Mouse (Mus musculus) hindbrain, embryonic 14.5 days (tissue): ENCODE measurements around the gene Lgr5. TPM values are rescaled to one million over a fixed set of nuclear protein-coding genes. Genes with fewer than 3 reads are reported as not detected.
A peak's percentile ranks its signal among the peaks of the same experiment; 100 is the strongest.

Experiments
- ATAC-seq: fragments of 200-750 bp; cut with Nextera tagmentation; 2 replicates; pipeline ENCODE4 v1.8.0; 2017; ENCODE audit warnings: moderate number of reproducible peaks, mild to moderate bottlenecking, moderate TSS enrichment, moderate library complexity; ENCODE audit not compliant: low FRiP score
- DNase-seq: peaks from one replicate; pipeline ENCODE4 v3.0.0-alpha.2; 2015; ENCODE audit warnings: low spot score
- H3K27ac ChIP-seq: fragments of 300-500 bp; sonication (generic); 2 replicates; pipeline ENCODE4 v1.5.1; 2014; ENCODE audit warnings: mild to moderate bottlenecking, moderate library complexity
- H3K27me3 ChIP-seq: fragments of 300-500 bp; sonication (generic); 2 replicates; pipeline ENCODE4 v1.6.1; 2014; ENCODE audit warnings: mild to moderate bottlenecking, low read length, mixed read lengths; ENCODE audit not compliant: control insufficient read depth, insufficient read depth
- H3K36me3 ChIP-seq: fragments of 300-500 bp; sonication (generic); replicated peaks from 2 replicates; pipeline ENCODE4 v1.6.1; 2014; ENCODE audit not compliant: control insufficient read depth, insufficient read depth
- H3K4me1 ChIP-seq: fragments of 300-500 bp; sonication (generic); replicated peaks from 2 replicates; pipeline ENCODE4 v1.6.1; 2014; ENCODE audit warnings: antibody characterized with exemption, low read length, mixed read lengths; ENCODE audit not compliant: control insufficient read depth, insufficient read depth
- H3K4me2 ChIP-seq: fragments of 300-500 bp; sonication (generic); replicated peaks from 2 replicates; pipeline ENCODE4 v1.6.1; 2014; ENCODE audit warnings: mild to moderate bottlenecking, moderate library complexity
- H3K4me3 ChIP-seq: fragments of 300-500 bp; sonication (generic); replicated peaks from 2 replicates; pipeline ENCODE4 v1.5.1; 2014; ENCODE audit warnings: mild to moderate bottlenecking, low read length
- H3K9ac ChIP-seq: fragments of 300-500 bp; sonication (generic); 2 replicates; pipeline ENCODE4 v1.6.1; 2014
- H3K9me3 ChIP-seq: fragments of 300-500 bp; sonication (generic); 2 replicates; pipeline ENCODE4 v1.6.1; 2016; ENCODE audit warnings: low read length; ENCODE audit not compliant: control insufficient read depth
- WGBS: fragments of 180-500 bp; shearing (Covaris S2); extraction: QIAGEN DNeasy Blood & Tissue Kit; methylation state at CpG from one replicate; pipeline ENCODE4 v1.1.7; 2014; 5-methylcytosine and 5-hydroxymethylcytosine counted together
- polyA plus RNA-seq: library from polyadenylated mRNA; unstranded; fragments of >200 nt; fragmentation: Nextera tagmentation; extraction: Ambion mirVana; gene quantifications from 2 replicates; pipeline ENCODE4 v1.2.1, GENCODE M21; 2014

Lgr5 gene
- polyA plus RNA-seq, 1 experiment from 2014 or later: 2.5 TPM

DNA sequence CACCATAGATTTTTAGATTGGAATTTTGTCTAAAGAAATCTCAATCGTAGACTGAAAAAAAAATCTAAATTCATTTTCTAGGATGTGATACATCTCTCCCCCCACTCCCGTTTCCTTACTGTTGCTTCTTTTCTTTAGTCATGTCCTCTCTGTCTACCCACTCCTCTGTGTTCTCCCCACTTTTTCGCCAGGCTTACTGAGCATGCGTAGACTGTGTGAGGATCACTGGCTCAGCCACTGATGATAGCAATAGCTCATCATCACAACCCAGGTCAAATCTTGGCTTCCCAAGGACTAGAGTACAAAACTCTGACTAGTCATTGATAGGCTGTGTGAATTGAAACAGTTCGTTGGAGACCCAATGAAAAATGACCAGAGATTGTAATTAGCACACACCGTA, 6.1 kb upstream of the Lgr5 start:
- H3K9me3 ChIP-seq: no peaks in the 10 kb centered on the region
- ATAC-seq: no peak
- no peak overlapping the region for H3K27ac ChIP-seq
- DNase-seq: no peak
- H3K9ac ChIP-seq: no peak overlapping the region
- no peaks in the 10 kb centered on the region for H3K36me3 ChIP-seq
- peak overlapping the region; percentile 33 for H3K4me2 ChIP-seq
- 0 out of 2 replicates have a peak, but pooled peaks cover 10% of the 10 kb centered on the region for H3K27me3 ChIP-seq
- H3K4me1 ChIP-seq: 0 out of 2 replicates have a peak, but pooled peaks cover 6% of the 10 kb centered on the region
- H3K4me3 ChIP-seq: no peak overlapping the region
- WGBS: 82% methylated on average over 6 of the region's 6 CpGs

DNA sequence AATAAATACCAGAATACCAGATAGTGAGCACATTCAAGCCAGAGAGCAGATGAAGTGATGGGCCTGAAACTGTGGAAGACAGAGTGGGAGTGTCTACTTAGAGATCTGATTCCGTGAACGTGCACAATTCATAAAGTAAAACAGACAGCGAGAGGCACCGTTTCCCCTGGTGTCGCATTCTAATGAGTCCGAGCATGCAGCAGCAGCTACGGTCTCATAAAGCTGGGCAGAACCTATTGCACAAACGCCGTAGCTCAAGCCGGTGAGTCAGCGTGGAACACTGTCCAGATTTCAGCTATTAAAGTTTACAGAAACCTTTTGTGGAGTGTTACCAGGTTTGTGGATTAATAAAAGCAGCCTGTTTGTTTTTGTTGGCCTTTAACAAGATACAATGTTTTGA, 5.6 kb upstream of the Lgr5 start:
- H3K4me2 ChIP-seq: peak overlapping the region; percentile 33
- H3K9me3 ChIP-seq: no peaks in the 10 kb centered on the region
- no peak overlapping the region for H3K4me3 ChIP-seq
- ATAC-seq (no peak), DNase-seq (peak; percentile 34)
- no peak overlapping the region for H3K9ac ChIP-seq
- H3K27ac ChIP-seq: no peak overlapping the region
- 26% methylated on average over 11 of the region's 11 CpGs for whole genome bisulfite sequencing
- 0 out of 2 replicates have a peak, but pooled peaks cover 10% of the 10 kb centered on the region for H3K27me3 ChIP-seq
- H3K4me1 ChIP-seq: 0 out of 2 replicates have a peak, but pooled peaks cover 6% of the 10 kb centered on the region
- no peaks in the 10 kb centered on the region for H3K36me3 ChIP-seq

DNA sequence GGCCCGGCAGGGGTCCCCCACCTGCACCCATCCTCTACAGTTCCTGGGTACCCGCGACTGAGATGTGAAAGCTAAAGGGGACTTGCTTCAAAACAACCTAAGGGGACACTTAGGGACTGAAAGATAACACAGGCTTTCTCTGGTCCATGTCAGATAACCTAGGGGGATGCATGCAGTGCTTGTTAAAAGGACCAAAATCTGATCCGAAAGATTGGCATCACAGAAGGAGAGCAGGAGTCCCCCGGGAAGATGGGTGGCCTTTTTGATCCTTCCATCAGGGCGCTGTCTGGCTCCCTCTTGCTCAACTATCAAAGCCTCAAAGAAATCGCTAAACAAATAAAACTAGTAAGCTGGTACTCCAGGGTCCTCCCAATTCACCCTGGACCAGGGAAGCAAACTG, 399 bp upstream of the Lgr5 start:
- Histone ChIP-seq H3K27me3 (peaks cover 47% of the 10 kb centered on the region), H3K9ac (peak overlapping the region; percentile 60), H3K4me2 (peak overlapping the region; percentile 97), H3K9me3 (no peaks in the 10 kb centered on the region), H3K27ac (no peak overlapping the region), H3K4me3 (peak overlapping the region; percentile 67), H3K36me3 (no peaks in the 10 kb centered on the region), H3K4me1 (peaks cover 19% of the 10 kb centered on the region)
- ATAC-seq: no peak
- no peak for DNase-seq
- under 1% methylated on average over 7 of the region's 7 CpGs for WGBS

DNA sequence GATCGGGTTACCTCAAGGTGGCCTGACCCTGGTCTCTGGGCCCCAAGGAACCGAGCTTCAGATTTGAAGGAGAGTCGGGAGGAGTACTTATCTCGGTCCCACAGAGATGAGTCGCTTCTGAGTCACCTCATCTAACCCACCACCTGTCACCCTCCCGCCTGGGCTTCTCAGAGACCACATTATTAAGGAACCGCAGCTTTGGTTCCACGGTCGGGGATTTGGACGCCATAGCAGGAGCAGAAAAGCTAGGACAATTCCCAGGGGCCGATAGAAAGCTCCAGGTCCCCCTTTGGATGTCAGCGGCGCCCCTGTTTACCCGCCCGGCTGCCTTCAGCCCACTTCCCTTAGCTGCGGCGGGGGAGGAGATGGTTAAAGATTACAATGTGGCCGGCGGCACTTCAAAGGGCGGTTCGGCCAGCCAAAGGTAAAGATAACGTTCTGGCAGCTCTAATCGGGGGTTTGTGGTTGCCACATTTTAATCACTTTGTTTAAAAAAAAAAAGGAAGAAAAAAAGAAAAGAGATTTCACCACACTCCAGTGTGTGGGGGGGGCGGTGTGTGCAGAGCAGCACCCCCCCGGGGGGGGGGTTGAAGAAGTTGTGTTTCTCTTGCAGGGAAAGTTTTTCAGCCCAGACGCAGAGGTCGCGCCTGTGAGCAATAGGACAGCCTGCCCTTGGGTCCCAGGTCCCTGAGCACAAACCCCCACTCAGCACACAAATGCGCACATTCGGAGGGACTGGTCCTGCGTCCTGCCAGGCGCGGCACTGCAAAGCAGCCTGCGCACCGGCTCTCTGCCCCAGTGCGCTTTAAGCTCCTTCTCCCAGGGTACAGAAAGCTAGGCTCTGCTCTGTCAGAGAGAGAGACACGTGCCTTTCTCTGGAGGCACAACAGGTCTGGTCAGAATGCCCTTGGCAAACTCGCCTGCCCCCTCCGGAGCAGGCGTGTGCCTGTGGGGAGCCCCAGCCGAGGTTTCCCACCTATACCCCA, 1.0 kb downstream of the Lgr5 start:
- DNase-seq: no peak
- peak overlapping the region; percentile 97 for H3K4me2 ChIP-seq

DNA sequence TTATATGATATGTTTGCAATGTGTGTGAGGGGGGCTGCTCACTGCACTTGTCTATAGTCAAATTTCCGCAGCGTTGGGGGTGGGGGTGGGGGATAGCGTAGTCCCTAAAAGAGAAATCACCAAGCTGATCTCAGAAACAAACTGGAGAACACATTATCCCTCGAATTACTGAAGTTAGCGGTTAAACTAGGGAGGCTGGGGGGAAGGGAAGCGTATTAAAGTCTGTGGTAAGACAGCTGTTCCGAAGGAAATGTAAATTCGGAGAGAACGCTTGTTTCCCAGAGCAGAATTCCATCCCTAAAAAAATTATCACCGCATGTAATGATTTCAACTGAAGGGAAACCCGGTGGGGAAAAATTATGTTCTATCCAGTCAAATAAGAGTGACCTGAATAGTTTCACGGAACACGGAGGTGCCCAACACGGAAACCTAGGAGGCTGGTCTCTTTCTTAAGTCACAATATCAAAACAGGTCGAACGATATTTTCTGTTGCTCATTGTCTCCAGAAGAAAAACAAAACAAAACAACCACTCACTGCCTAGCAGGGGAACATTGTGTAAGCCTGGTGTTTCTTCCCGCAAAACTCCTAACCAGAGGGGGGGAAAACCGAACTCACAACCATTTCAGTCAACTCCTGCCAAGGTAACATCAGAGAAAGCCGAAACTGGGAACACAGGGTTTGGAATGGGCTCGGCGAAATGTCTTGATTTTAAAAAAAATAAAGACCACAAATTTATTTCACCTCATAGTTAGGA, 1.9 kb downstream of the Lgr5 start:
- peak overlapping the region; percentile 60; the same call in 1 of the 2 replicates for H3K9ac ChIP-seq

More for the DNA sequence above, 1.0 kb downstream of the Lgr5 start:
- Histone ChIP-seq H3K4me1 (peaks cover 19% of the 10 kb centered on the region), H3K27ac (no peak overlapping the region), H3K4me3 (peak overlapping the region; percentile 67), H3K36me3 (no peaks in the 10 kb centered on the region), H3K9me3 (no peaks in the 10 kb centered on the region), H3K9ac (peak overlapping the region; percentile 60), H3K27me3 (peaks cover 56% of the 10 kb centered on the region)
- under 1% methylated on average over 41 of the region's 41 CpGs for WGBS
- peak; percentile 77 for ATAC-seq

DNA sequence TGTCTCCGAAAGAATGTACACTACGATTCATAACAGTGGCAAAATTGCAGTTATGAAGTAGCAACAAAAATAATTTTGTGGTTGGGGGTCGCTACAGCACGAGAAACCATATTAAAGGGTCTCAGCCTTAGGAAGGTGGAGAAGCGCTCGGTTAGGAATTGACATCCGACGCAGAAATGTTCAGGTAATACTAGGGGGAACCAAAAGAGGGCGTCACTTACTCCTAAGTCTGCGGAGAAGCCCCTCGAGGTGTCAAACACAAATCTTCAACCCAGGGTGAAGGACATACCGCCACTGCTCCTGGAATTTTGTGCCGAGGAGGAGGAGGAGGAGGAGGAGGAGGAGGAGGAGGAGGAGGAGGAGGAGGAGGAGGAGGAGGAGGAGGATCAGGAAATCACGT, 2.9 kb downstream of the Lgr5 start:
- Histone ChIP-seq H3K9me3 (no peaks in the 10 kb centered on the region), H3K27ac (no peak overlapping the region), H3K4me2 (peak overlapping the region; percentile 97), H3K4me1 (peaks cover 21% of the 10 kb centered on the region), H3K4me3 (no peak overlapping the region), H3K9ac (no peak overlapping the region), H3K36me3 (no peaks in the 10 kb centered on the region), H3K27me3 (peaks cover 55% of the 10 kb centered on the region)
- no peak for ATAC-seq
- WGBS: 19% methylated on average over 12 of the region's 14 CpGs
- DNase-seq: no peak

More for the DNA sequence above, 1.9 kb downstream of the Lgr5 start:
- Histone ChIP-seq H3K9me3 (no peaks in the 10 kb centered on the region), H3K4me3 (peak overlapping the region; percentile 67), H3K4me2 (peak overlapping the region; percentile 97), H3K27me3 (peaks cover 58% of the 10 kb centered on the region), H3K4me1 (peaks cover 19% of the 10 kb centered on the region), H3K36me3 (no peaks in the 10 kb centered on the region), H3K27ac (no peak overlapping the region)
- DNase-seq (no peak), ATAC-seq (no peak)
- 1% methylated on average over 21 of the region's 21 CpGs for WGBS

DNA sequence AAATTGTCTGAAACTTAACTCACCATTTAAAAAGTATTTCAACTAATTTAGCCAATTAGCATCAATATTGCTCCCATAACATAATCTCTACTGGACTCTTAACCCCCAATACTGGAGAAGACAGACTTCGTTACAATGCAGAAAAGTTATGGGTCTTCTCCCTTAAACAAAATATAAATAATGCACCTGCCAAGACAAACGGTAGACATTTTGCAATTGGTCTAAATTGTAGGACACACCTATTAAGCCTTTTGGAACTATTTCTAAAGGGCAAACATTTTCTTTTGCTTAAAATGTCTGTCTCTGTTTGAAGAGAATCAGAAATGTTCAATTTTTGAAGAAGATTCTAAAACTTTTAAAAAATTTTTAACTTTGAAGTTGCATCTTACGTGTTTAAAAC, 4.5 kb downstream of the Lgr5 start:
- 89% methylated on average over 3 of the region's 3 CpGs for WGBS
- H3K9ac ChIP-seq: no peak overlapping the region
- H3K4me2 ChIP-seq: no peak overlapping the region
- no peak overlapping the region for H3K4me3 ChIP-seq
- peaks cover 50% of the 10 kb centered on the region for H3K27me3 ChIP-seq
- no peak overlapping the region for H3K27ac ChIP-seq
- DNase-seq (no peak), ATAC-seq (no peak)
- H3K36me3 ChIP-seq: no peaks in the 10 kb centered on the region
- no peaks in the 10 kb centered on the region for H3K9me3 ChIP-seq
- peaks cover 25% of the 10 kb centered on the region for H3K4me1 ChIP-seq

DNA sequence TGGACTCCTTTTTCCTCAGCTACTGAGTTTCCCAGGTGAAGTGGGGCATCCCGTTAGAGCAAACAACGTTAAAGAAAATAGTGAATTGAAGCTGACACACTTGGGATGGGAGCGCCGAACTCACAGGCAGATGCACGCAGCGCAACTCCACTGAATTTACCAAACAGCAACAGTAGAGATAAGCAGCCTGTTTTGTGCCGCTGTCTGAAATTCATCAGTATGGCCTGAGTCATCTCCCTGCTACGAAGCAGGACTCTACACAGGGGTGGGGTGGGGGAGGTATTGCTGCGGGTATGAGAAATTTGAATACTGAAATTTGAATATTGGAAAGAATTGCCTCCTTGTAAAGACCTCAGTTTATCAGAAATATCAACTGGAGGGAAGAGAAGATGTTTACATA, 5.6 kb downstream of the Lgr5 start:
- Histone ChIP-seq H3K4me1 (peaks cover 24% of the 10 kb centered on the region), H3K27me3 (peaks cover 48% of the 10 kb centered on the region), H3K4me3 (no peak overlapping the region), H3K9ac (no peak overlapping the region), H3K4me2 (no peak overlapping the region), H3K9me3 (no peaks in the 10 kb centered on the region), H3K27ac (no peak overlapping the region), H3K36me3 (no peaks in the 10 kb centered on the region)
- DNase-seq (no peak), ATAC-seq (no peak)
- 72% methylated on average over 9 of the region's 9 CpGs for WGBS

DNA sequence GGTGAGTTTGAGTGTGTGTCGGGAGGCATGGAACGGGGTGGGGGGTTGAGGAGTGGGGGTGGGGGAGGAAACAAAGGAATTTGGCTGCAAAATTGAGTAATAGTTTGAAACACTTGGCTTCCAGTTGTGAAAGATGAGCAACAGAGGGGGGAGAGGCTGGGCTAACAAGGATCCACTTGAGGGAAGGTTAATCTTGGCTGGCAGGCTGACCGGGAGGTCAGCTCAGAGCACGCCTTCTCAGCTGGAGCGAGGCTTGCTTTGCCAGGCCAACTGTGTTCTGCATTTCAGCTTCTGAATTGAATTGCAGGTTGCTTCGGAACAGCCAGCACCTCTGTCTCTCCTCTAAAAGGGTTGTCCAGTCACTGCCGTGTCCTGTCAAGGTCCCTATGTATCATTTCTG, 8.1 kb downstream of the Lgr5 start:
- Histone ChIP-seq H3K4me3 (no peak overlapping the region), H3K4me1 (peaks cover 6% of the 10 kb centered on the region), H3K9ac (no peak overlapping the region), H3K36me3 (no peaks in the 10 kb centered on the region), H3K9me3 (no peaks in the 10 kb centered on the region), H3K4me2 (no peak overlapping the region), H3K27ac (no peak overlapping the region), H3K27me3 (peaks cover 26% of the 10 kb centered on the region)
- WGBS: 9% methylated on average over 7 of the region's 7 CpGs
- DNase-seq: no peak
- ATAC-seq: 0 out of 2 replicates have a peak, but pooled peaks have one; percentile 21
